Mouse (Mus musculus) gastrocnemius, postnatal 4 days (tissue): ENCODE results near the gene Ermn. TPM values are rescaled to one million over a fixed set of nuclear protein-coding genes. Genes with fewer than 3 reads are reported as not detected.

ENCODE experiments used
- DNase-seq, 2 experiments: peaks; one replicate each; pipeline ENCODE4 v3.0.0; 2021 to 2022; ENCODE audit warnings: low spot score in 2 of 2, mixed read lengths in 2 of 2
- long read RNA-seq, 2 experiments: library from polyadenylated mRNA; stranded (forward); transcript quantifications; one replicate each; pipeline ENCODE4 v2.0.0; 2021
- total RNA-seq, 2 experiments: library from RNA; stranded (reverse); gene quantifications; 2 replicates each; pipeline ENCODE4 v1.2.3; 2021

Ermn gene
- not detected for total RNA-seq
- long read RNA-seq, experiment 1: 0 reads
- long read RNA-seq, experiment 2: 0 reads

GRCm38 (mm10) chr2:58052821-58053581 is at the start of gene Ermn:
Ermn (minus strand) TSS chr2:58052864.
- DNase-seq: no peak

DNA sequence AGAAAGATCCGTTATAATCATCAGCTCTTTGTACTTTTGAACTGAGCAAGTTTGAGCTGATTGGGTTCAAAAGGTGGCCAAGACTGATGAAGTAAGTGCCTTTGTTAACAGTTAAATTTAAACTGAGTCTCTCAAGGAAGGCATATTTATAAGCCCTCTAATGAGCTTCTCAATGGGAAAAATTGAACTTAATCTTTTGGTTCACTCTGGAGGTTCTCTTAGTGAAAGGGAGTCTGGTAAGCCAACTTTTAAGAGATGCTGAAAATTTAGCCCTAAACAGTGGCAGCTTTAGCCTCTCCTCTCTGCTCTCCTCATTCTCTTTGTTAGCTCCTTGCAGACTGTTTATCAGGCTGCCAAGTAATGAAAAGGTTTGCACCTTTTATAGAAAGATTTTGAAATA is 42.2 kb upstream of the Ermn start:
- DNase-seq: no peak

DNA sequence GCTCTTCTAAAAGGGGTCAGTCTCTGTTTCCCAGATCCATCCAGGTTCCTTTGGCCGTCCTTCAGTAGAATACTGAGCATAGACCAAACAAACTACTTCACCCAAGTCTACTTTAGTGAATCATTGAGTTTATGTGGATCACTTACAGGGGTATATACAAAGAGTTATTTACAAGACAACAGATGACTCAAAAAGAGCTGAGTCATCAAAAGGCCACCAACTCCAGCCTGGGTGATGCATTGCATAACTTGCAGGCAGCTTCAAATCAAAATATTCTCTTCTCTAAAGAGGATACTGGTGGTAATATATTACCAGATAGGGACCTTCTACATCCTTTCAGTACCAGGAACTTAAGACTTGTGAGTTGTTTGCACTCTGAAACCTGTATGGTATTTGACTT is 33.8 kb upstream of the Ermn start:
- DNase-seq: no peak

DNA sequence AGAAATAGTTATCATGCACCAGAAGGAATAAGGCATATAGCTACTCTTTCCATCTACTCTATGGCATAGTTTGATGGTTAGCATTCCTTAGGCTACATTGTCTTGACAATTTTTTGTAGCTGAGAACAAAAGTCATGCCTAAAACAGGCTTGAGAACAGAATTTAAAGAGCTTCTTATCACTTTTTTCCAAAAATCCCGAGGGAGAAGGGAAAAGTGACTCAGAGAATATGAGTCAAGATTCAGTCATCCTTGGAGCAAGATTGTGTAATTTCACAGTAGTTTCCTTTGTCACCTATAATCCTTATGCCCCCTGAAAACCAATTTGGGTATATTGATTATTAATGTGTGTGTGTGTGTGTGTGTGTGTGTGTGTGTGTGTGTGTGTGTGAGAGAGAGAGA is 27.2 kb upstream of the Ermn start:
- no peak for DNase-seq

DNA sequence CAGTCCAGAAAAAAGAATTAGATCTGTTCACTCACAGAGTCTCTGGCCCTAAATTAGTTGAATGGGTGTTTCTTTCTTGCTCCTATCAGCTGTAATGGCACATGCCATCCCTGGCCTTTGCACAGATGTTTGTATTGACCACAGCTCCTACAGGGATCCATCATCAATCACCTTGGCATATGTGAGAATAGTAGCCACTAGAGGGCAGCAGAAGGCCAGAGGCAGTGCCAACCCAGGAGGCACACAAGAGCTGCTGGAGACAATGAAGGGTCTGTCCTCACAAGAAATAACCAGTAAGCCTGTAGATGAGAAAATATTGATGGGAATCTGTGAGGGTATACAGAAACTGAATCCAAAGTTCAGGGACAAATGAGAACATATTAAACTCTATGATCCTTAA is 2.7 kb upstream of the Ermn start:
- peak in 1 of 2 experiments; percentile 46 for DNase-seq

DNA sequence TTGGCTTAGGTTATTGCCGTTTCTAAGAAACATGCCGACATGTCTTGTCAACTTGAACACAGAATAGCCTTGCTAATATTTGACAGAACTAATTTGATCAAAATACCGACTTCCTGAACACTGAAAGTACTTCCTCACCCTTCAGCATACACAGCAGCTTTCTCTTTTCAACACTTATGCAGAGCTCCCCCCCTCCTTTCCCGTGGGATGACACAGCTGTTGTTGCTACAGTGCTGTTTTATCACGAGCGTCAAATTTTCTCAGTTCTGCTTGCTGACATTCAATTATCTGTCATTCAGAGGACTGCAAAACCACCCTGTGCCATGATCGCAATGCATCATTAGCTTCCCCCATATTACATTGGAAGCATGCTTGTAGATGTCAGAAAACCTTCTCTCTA is 10.8 kb downstream of the Ermn start:
- DNase-seq: no peak

- DNase-seq: no peak
Measured at GRCm38 (mm10) chr2:58036926-58037325, 15.7 kb downstream of the Ermn start.

GRCm38 (mm10) chr2:58035635-58036034 is 17.0 kb downstream of the Ermn start:
- DNase-seq: no peak

GRCm38 (mm10) chr2:58031431-58031830 is 21.2 kb downstream of the Ermn start:
- no peak for DNase-seq

GRCm38 (mm10) chr2:58029404-58029803 is 23.3 kb downstream of the Ermn start:
- DNase-seq: no peak

DNA sequence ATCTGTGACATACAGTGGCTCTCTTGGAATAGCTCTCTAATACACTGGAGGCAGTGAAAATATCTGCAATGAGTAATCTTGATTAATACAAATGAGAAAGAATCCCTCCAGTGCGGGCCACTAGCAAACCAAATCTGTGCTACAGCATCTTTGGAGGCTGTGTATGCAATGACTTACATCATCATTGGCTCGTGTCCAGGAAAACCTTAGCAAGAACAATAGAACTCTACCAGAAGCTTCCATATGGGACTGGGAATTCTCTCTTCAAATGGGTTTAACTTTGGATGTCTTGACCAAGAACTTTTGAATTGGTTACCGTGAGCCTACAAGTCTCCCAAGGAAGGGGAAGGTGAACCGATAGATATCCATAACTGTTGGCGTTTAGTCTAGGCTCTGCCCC is 25.9 kb downstream of the Ermn start:
- DNase-seq: no peak

- DNase-seq: no peak
Measured at GRCm38 (mm10) chr2:58023556-58023955, 29.1 kb downstream of the Ermn start.

DNA sequence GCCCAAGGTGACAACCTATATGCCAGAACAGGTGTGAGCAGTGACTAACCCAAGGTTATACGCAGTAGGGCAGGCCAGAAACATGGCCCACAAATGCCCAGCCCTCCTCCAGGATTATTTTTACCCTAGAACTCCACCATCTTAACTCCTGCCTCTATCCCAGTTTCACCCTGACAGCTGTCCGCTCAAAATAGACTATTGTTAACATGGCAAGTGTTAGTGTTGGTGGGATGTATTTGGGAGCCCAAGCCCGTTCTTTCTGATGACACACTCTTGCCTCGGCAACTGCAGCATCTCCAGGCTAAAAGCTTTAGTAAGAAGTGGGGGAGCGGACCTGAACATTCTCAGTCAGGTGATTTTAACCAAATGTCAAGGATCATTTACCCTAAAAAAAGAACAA is 45.6 kb downstream of the Ermn start:
- no peak for DNase-seq

DNA sequence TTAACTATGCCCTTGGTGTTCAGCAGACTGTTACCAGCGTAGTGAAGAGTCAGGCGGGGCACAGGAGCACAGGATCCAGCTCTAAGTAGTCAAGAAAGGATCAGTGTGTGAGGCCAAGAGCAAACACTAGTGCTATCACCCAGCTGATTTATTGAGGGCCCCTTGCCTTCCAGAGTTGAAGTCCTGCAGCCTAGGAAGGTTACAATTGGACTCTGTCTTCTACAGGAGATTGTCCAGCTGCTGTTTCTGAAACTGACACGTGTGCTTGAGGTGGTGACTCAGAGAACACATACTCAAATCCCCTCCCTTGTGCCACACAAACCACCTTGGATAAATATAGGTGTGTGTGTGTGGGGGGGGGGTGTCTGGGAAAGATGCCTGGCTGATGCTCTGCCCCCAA is 51.2 kb downstream of the Ermn start:
- no peak for DNase-seq

DNA sequence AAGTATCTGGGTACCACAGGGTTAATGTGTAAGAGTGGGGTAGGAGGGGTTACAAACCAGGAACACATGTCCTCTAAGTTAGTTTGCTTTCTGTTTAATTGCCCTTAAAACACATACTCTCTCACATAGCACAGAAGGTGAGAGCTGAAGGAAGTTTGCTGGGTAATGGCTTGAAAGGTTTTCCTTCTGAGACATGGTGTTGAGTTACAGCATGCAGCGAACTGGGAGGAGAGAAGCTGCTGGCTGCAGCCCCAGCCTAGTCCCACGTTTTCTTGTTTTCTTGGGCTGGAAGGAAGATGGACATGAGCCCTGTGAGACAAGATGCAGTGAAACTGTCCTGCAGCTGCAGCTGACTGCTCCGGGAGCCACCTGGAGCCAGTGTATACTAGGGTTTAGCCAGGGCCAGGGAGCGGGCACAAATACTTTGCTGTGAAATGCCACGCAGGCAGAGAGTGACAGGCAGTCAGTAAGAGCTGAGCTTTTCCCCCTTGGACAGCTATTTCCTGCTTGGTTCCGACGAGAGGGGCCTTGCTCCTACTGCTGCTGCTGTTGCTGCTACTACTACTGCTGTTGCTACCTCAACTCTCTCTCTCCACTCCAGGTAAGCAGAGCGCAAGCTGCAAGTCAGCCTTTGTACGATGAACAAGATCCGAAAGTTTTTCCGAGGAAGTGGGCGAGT is 54.8 kb downstream of the Ermn start, which contains the start of gene Galnt5:
TSS of gene Galnt5 (plus strand) at position 133 of the 679 bp plus-strand sequence.
- DNase-seq: peak in 1 of 2 experiments; percentile 17

Other genes starting within 250 kb of the Ermn start
- gene Galnt5, start 55.0 kb downstream of the Ermn start, total RNA-seq: 1 to 10 TPM; 3.1 to 3.9 TPM
- 1 to 10 TPM; 1.3 TPM for gene Cytip, start 142.7 kb upstream of the Ermn start, total RNA-seq